Mouse (Mus musculus) G1E (cell line): Measurements from ENCODE around the gene Plod2.

Experiments
- CTCF ChIP-seq: IDR thresholded peaks from 2 replicates; pipeline ENCODE4 v1.5.1; 2012; ENCODE audit warnings: low read depth, low read length, inconsistent platforms, mixed read lengths
- POLR2AphosphoS5 ChIP-seq: IDR thresholded peaks from 2 replicates; pipeline ENCODE4 v1.6.1; 2012; ENCODE audit warnings: low read depth, low read length, inconsistent platforms; ENCODE audit not compliant: insufficient replicate concordance

GRCm38 (mm10) chr9:92538216-92538615 is 3.8 kb upstream of the Plod2 start:
- TF ChIP-seq CTCF (no peak), POLR2AphosphoS5 (no peak)
